Mouse (Mus musculus) CD8-positive naive resting alpha-beta T cell, adult 2 months (primary cell): ENCODE measurements around the gene Ascc3.

Experiments
- DNase-seq, 2 experiments: peaks; one replicate each; pipeline ENCODE4 v3.0.0; 2022; ENCODE audit warnings: low read depth in 2 of 2, low spot score in 2 of 2

Gene Ascc3

DNA sequence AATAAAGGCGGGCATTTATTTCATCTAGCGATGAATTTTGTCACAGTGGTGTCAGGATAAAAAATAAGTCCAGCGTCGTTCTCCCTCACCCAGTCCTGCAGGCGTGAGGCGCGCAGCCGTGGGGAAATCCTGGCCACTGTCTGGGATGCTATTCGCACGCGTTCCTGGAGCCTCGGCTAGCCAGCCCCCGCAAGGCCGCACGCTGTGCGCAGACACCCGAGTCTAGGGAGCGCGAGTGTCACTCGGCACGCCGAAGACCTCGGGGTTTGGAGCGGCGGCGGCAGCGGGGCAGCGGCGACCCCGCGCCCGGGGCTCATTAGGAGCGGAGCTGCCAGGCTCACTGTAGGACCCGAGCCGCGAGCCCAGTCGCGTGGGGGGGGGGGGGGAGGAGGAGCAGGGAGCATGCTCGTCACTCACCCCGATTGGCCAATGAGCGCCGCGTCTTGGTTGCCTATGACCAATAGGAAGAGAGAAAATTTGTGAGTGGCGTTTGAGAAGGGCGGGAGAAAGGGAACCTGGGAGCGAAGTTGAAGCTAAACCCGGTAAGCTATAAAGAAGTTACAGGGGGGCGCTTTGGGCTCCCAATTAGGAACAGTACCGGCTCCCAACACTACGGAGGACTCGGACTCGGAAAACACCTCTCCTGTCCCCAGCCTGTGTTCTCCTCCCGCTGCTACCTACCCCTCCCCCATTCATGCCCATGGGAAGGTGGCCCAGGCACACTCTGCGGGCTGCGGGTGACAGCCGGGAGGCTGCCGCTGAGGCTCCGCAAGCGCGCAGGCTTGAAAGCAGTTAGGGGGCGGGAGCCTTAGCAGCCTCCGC lies 301.9 kb downstream of the Ascc3 start, which contains the start of gene Sim1:
Gene Sim1, plus strand, starts transcription at position 585 of the 822 bp plus-strand sequence.
- no peak for DNase-seq

DNA sequence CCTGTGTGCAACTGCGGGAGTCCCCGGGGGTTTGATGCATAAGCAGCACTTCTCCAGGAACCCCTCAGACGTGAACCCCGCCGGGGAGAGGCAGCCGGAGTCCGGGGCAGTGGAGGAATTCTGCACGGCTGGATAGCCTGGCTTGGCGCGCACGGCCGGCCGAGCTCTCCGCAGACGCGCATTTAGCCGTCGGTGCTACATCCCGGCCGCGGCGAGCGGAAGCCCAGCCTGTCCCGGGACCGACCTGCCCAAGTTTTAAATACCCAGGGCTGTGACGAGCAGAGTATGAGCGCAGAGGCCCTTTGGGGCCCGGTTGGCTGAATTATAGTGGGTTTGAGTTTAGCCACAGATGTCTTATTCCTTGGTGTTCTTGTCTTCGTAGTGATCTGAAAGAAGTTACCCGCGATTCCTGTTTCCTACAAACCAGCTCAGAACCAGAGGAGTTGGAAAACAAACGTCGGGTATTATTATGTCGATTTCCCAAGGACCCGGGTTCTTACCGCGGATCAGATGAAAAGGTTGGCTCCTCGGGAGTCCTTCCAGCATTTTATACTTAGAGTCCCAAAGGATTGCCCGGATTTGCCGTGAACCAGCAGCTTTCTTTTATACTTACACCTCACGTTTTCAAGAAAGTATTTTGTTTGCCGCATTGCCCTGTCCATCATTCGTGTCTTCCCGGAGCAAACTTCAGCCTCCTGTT lies 302.8 kb downstream of the Ascc3 start:
- DNase-seq: no peak

- DNase-seq: no peak
Observed at GRCm38 (mm10) chr10:50895881-50896766, 303.7 kb downstream of the Ascc3 start.

DNA sequence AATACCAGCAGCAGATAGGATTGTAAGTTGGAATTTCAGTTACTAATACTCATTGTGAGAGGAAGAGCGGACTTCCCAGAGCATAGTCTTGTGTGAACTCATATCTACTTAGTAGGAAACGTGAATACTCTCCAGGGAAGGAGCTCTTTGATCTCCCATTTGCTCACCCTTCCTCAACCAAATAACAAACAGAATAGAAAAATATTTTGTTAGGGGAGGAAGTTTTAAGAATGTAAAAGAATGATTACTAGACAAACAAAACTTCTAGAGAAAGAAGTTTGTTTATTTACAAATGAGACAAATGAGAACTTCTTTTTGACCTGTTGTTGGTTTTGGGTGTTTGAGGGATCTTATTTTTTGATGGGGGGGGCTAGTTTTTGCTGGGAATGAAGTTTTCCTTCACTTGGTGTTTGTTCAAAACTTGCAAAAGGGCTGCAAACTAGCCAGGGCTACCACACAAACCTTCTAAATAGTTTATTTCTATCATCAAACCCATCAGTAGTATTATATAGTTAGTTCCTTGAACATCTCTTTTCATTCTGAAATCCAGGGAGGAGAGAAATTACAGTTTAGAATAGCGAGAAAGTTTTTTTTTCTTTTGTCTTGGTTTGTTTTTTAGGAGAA lies 304.4 kb downstream of the Ascc3 start:
- no peak for DNase-seq

DNA sequence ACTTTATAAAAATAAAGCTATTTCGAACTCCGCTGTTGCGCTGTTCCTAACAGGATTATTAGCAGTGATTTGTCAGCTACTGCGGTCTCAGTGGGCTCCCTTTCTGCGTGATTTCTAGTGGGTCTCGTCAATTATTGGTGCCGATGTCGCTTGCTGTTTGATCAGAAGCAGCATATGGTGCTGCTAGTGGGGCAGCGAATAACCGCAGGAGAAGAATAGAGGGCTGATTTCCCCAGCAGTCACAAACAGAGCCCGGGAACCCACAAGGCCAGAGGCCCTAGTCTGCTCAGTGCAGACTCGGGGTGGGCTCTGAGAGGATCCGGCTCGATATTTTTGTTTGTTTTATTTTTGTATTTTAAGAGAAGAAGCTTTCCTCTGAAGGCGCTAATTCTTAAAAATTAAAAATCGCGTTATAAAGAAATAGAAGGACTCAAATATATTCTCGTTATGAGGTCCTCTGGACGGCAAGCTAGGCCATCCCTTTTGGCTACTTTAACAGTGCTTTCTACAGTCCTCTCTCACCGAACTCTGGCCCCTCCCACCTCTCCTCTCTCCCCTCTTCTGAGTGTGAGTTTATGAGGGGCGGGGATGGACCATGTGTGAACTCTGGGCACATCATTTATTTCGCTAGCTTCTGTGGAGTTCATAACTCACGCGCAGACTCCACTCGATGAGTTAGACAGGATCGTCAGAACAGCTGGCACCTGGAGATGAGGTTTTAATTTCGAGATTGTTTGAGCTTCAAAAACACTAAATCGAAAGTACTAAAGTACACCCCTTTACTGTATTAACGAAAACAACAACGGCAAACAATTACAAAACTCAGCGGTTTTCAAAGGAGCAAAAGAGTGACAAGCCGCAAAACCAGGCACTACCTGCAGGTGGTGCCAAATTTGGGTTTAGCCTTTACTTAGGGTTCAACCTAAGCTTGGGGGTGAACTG lies 305.3 kb downstream of the Ascc3 start:
- DNase-seq: no peak

DNA sequence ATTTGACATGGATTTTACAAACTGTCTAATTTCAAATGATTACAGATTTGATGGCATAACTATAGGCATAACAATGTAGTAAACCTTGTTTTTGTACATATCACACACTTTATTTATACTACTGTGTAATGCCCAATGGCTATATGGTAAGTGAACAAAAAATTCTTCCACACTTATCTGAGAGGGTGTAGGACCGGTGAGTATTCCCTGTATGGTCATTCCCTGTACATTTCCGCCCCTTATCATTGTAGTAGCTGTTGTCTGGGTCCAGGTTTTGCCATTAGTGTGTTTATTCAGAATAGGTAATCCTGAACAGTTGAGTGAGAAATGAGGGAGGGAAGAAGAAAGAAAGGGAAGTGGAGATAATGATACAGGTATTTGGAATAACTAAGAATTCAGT lies 306.2 kb downstream of the Ascc3 start:
- DNase-seq: no peak

DNA sequence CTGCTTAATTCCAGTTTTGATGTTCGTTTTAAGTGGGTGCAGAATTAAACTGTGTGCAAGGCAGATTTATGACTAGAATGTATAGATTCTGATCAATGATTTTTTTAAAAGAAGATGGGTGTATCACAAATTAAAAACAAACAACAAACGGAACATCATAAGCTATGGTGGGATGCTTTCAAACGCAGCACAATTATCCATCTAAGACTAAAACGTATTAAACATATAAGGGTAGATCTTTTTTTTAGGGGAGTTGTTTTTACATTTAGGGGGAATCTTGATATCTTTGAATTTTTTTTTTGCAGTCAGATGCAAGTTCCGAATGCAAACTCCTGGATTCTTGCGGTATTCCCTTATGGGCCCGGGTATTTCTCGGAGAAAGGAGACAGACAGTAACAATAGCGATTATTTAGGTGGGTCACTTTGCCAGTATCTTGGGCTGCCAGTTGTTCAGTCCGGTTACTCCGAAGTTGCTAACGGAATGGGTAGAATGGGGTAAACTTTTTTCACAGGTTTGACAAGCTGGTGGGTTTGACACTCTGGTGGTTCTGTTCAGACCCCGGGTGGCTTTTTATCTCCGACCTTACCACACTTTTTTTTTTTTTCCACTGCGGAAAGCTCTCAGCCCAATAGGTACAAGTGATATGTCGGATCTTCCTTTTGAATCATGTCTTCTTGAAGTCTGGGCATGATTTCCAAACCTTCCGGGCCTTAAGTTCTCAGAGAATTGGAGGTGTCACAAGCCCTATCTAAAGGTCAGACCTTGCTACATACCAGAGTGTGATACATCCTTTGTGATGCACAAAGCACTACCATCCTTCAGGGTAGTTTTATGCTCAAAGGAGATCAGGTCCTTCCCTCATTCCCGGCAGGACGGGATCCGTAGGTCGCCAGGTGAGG lies 307.6 kb downstream of the Ascc3 start:
- no peak for DNase-seq
